Mouse (Mus musculus) intestine, embryonic 16.5 days (tissue): ENCODE data around the gene Tgfbr2. TPM values are rescaled to one million over a fixed set of nuclear protein-coding genes. Genes with fewer than 3 reads are reported as not detected.
"Not testable (repeated sequence)": the region's sequence is repeated elsewhere in the genome, so short reads cannot be mapped to it uniquely, and the experiment has no call there.

Source experiments
- ATAC-seq: fragments of 200-750 bp; cut with Nextera tagmentation; 2 replicates; pipeline ENCODE4 v1.8.0; 2017; ENCODE audit warnings: moderate TSS enrichment, moderate library complexity
- H3K27ac ChIP-seq: fragments of 300-500 bp; sonication (generic); 2 replicates; pipeline ENCODE4 v1.5.1; 2014; ENCODE audit warnings: mild to moderate bottlenecking, low read length
- H3K27me3 ChIP-seq: fragments of 300-500 bp; sonication (generic); replicated peaks from 2 replicates; pipeline ENCODE4 v1.6.1; 2014; ENCODE audit warnings: low read length, control low read depth, mixed read lengths; ENCODE audit not compliant: control insufficient read depth, insufficient read depth
- H3K36me3 ChIP-seq: fragments of 300-500 bp; sonication (generic); 2 replicates; pipeline ENCODE4 v1.6.1; 2014; ENCODE audit warnings: low read length, control low read depth; ENCODE audit not compliant: control insufficient read depth, insufficient read depth
- H3K4me1 ChIP-seq: fragments of 300-500 bp; sonication (generic); 2 replicates; pipeline ENCODE4 v1.6.1; 2014; ENCODE audit warnings: low read length, control low read depth, mixed read lengths; ENCODE audit not compliant: control insufficient read depth, insufficient read depth
- H3K4me2 ChIP-seq: fragments of 300-500 bp; sonication (generic); 2 replicates; pipeline ENCODE4 v1.6.1; 2014; ENCODE audit warnings: low read depth, low read length, control low read depth
- H3K4me3 ChIP-seq: fragments of 300-500 bp; sonication (generic); 2 replicates; pipeline ENCODE4 v1.5.1; 2014; ENCODE audit warnings: mild to moderate bottlenecking, low read length
- H3K9ac ChIP-seq: fragments of 300-500 bp; sonication (generic); 2 replicates; pipeline ENCODE4 v1.6.1; 2014; ENCODE audit warnings: low read depth, low read length
- H3K9me3 ChIP-seq: fragments of 300-500 bp; sonication (generic); 2 replicates; pipeline ENCODE4 v1.6.1; 2016; ENCODE audit warnings: low read length, control low read depth; ENCODE audit not compliant: control insufficient read depth
- WGBS: fragments of 180-500 bp; shearing (Covaris S2); extraction: QIAGEN DNeasy Blood & Tissue Kit; methylation state at CpG from one replicate; pipeline ENCODE4 v1.1.7; 2014; 5-methylcytosine and 5-hydroxymethylcytosine counted together
- polyA plus RNA-seq: library from polyadenylated mRNA; unstranded; fragments of >200 nt; fragmentation: Nextera tagmentation; extraction: Ambion mirVana; gene quantifications from 2 replicates; pipeline ENCODE4 v1.2.1, GENCODE M21; 2015

Gene Tgfbr2
- polyA plus RNA-seq, 1 experiment from 2014 or later: 23.6 TPM

DNA sequence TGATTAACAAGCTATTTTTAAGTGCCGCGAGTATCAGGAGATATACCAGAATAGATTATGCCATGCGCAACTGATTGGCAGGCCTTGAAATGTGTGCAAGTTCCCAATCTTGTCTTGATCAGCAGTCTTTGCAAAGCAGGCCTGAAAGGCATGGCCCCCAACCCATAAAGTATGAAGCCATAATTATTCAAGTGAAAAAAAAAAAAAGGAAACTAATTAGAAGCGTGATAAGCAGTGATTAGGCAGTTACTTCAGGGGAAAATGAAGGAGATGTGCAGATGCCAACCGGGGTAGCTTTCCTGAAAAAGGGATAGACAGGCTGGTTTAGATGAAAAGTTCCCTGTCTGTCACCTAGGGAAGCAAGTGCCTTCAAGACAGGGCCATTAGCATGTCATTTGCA is 91.9 kb downstream of the Tgfbr2 start:
- Histone ChIP-seq H3K9me3 (no peaks in the 10 kb centered on the region), H3K27ac (no peak overlapping the region), H3K4me2 (no peak overlapping the region), H3K4me3 (no peak overlapping the region), H3K9ac (no peak overlapping the region), H3K4me1 (no peaks in the 10 kb centered on the region), H3K36me3 (no peaks in the 10 kb centered on the region), H3K27me3 (no peaks in the 10 kb centered on the region)
- WGBS: 84% methylated on average over 5 of the region's 5 CpGs
- no peak for ATAC-seq

DNA sequence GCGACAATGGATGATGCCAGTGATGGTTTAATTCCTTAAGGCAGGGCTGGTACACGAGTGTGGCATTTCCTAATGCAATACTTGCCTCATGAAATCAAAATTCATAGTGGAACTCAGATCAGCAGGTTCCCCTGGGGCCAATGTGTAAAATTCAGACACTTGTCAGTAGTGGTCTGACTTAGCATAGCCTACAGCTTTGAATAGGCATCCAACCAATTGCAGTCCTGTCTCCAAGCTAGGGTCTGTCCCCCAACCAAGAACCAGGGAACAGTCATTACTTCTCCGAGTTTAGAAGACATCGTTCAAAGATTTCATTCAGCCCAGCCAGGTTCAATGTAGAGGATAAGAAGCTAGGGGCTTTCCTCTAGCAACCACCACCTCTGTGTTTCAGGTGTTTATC is 93.4 kb downstream of the Tgfbr2 start:
- ATAC-seq: no peak
- H3K9me3 ChIP-seq: no peaks in the 10 kb centered on the region
- no peaks in the 10 kb centered on the region for H3K36me3 ChIP-seq
- WGBS: 87% methylated on average over 4 of the region's 4 CpGs
- no peak overlapping the region for H3K9ac ChIP-seq
- no peaks in the 10 kb centered on the region for H3K27me3 ChIP-seq
- no peak overlapping the region for H3K27ac ChIP-seq
- no peaks in the 10 kb centered on the region for H3K4me1 ChIP-seq
- no peak overlapping the region for H3K4me2 ChIP-seq
- H3K4me3 ChIP-seq: no peak overlapping the region

DNA sequence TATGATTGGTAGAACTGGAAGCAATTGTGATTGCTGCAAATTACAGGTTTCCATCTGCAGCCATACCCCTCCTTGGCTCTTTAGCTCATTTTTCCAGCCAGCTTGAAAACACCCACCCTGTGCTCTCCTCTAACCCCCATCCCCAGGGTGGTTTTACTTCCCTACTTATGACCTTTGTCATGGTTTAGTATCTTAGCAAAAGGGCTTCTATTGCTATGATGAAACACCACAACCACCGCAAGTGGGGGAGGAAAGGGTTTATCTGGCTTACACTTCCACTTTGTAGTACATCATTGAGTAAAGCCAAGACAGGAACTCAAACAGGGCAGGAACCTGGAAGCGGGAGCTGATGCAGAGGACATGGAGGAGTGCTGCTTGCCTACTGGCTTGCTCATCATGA is 97.7 kb downstream of the Tgfbr2 start:
- no peaks in the 10 kb centered on the region for H3K9me3 ChIP-seq
- no peaks in the 10 kb centered on the region for H3K36me3 ChIP-seq
- no peaks in the 10 kb centered on the region for H3K4me1 ChIP-seq
- H3K27ac ChIP-seq: no peak overlapping the region
- WGBS: 87% methylated on average over 2 of the region's 2 CpGs
- H3K4me2 ChIP-seq: no peak overlapping the region
- ATAC-seq: no peak
- no peaks in the 10 kb centered on the region for H3K27me3 ChIP-seq
- H3K4me3 ChIP-seq: no peak overlapping the region
- H3K9ac ChIP-seq: no peak overlapping the region

DNA sequence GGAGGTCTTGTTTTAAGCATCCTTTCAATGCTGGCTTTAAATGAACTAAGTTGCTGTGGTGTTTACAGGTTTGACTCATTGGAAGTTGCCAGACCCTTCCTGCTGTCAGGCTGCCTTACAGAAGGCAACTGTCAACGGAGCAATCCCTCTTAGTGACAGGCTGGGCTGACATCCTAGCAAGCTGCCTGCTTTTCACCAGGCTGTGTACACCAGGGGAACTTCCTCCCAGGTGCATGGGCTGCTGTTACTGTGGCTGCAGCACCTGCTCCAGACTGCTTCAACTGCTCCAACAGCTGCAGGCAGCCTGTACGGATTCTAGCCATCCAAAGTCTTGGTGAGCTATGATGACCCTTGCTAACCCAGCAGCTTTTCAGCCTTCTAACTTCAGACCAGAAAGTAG is 98.2 kb downstream of the Tgfbr2 start:
- Histone ChIP-seq H3K4me3 (no peak overlapping the region), H3K9ac (no peak overlapping the region), H3K27ac (no peak overlapping the region), H3K4me2 (no peak overlapping the region), H3K9me3 (no peaks in the 10 kb centered on the region), H3K4me1 (no peaks in the 10 kb centered on the region), H3K36me3 (no peaks in the 10 kb centered on the region), H3K27me3 (no peaks in the 10 kb centered on the region)
- ATAC-seq: no peak
- WGBS: 55% methylated on average over 2 of the region's 2 CpGs

DNA sequence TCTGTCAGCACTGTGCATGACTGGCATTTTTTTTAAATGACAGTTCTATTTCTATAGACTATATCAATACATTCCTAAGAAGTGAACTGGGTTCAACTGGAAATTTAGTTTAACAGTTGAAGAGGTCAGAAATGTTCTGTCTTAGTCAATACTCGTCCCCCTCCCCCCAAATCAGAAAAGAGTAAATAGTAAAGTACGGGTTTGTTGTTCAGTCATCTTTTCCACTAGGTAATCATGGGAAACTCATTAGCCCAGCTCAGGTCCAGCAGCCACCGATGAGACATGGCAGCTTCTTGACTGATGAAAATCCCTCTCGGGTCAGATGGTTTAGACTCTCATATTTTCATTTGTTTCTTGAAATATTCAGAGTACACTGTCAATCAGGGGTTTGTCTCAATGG is 99.0 kb downstream of the Tgfbr2 start:
- 83% methylated on average over 4 of the region's 4 CpGs for WGBS
- no peaks in the 10 kb centered on the region for H3K9me3 ChIP-seq
- no peak overlapping the region for H3K4me2 ChIP-seq
- H3K4me3 ChIP-seq: no peak overlapping the region
- ATAC-seq: no peak
- no peak overlapping the region for H3K27ac ChIP-seq
- no peaks in the 10 kb centered on the region for H3K4me1 ChIP-seq
- no peaks in the 10 kb centered on the region for H3K36me3 ChIP-seq
- H3K9ac ChIP-seq: no peak overlapping the region
- H3K27me3 ChIP-seq: no peaks in the 10 kb centered on the region

GRCm38 (mm10) chr9:116071561-116071960 is 103.6 kb downstream of the Tgfbr2 start:
- H3K4me2 ChIP-seq, H3K4me1 ChIP-seq, H3K36me3 ChIP-seq, ATAC-seq, H3K4me3 ChIP-seq, H3K9me3 ChIP-seq, H3K9ac ChIP-seq, H3K27ac ChIP-seq, H3K27me3 ChIP-seq: not testable (repeated sequence)
- 97% methylated on average over 1 of the region's 1 CpGs for WGBS

GRCm38 (mm10) chr9:116064774-116065173 is 110.4 kb downstream of the Tgfbr2 start:
- H3K36me3 ChIP-seq: no peaks in the 10 kb centered on the region
- H3K4me1 ChIP-seq: no peaks in the 10 kb centered on the region
- H3K27ac ChIP-seq: no peak overlapping the region
- ATAC-seq: no peak
- WGBS: 85% methylated on average over 17 of the region's 17 CpGs
- H3K4me3 ChIP-seq: no peak overlapping the region
- no peak overlapping the region for H3K4me2 ChIP-seq
- H3K9me3 ChIP-seq: no peaks in the 10 kb centered on the region
- H3K9ac ChIP-seq: no peak overlapping the region
- no peaks in the 10 kb centered on the region for H3K27me3 ChIP-seq

DNA sequence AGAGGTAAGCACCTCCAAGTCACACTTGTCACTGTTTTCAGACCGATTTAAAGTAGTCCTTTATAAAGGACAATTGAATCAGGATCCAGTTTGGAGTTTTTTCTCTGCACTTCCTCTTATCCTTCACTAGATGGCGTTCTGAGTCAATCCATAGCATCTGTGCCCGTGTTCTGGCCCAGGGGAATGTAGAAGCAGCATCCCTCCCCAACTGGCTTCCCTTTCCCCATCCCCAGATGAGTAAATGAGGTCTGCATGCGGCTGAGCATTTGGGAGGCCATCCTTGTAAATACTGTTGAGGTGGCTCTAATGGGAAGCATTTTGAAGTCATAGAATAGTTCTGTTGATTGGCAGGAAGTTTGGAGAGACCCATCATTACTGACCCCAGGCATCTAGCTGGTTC is 114.5 kb downstream of the Tgfbr2 start:
- H3K4me3 ChIP-seq: no peak overlapping the region
- no peak overlapping the region for H3K4me2 ChIP-seq
- 13% methylated on average over 4 of the region's 4 CpGs for WGBS
- no peaks in the 10 kb centered on the region for H3K4me1 ChIP-seq
- H3K27ac ChIP-seq: no peak overlapping the region
- no peak for ATAC-seq
- H3K9ac ChIP-seq: no peak overlapping the region
- H3K9me3 ChIP-seq: no peaks in the 10 kb centered on the region
- H3K27me3 ChIP-seq: no peaks in the 10 kb centered on the region
- H3K36me3 ChIP-seq: no peaks in the 10 kb centered on the region

DNA sequence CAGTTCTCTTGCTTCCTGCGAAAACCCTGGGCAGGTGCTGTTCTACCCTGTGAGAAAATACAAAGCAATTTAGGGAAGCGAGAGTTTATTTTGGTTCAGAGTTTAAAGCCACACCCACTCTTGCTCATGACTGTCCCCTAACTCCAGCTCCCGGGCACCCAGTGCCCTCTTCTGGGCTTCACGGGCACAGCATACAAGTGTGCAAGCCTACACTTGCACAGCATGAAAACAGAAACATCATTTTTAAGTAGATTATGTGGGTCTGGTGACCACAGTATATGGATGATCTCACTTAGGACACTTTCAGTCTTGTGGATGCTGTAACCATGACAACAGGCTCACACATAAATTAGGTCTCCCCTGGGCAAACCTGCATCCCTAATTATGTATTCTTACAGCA is 116.0 kb downstream of the Tgfbr2 start:
- WGBS: 60% methylated on average over 4 of the region's 4 CpGs
- Histone ChIP-seq H3K9me3 (no peaks in the 10 kb centered on the region), H3K27me3 (no peaks in the 10 kb centered on the region), H3K36me3 (no peaks in the 10 kb centered on the region), H3K4me1 (no peaks in the 10 kb centered on the region), H3K27ac (no peak overlapping the region), H3K4me2 (no peak overlapping the region), H3K9ac (no peak overlapping the region), H3K4me3 (no peak overlapping the region)
- ATAC-seq: no peak

- Histone ChIP-seq H3K4me1 (no peaks in the 10 kb centered on the region), H3K27me3 (no peaks in the 10 kb centered on the region), H3K27ac (no peak overlapping the region), H3K9ac (no peak overlapping the region), H3K36me3 (no peaks in the 10 kb centered on the region), H3K9me3 (no peaks in the 10 kb centered on the region), H3K4me2 (no peak overlapping the region), H3K4me3 (no peak overlapping the region)
- ATAC-seq: no peak
- 94% methylated on average over 4 of the region's 4 CpGs for WGBS
Observed at GRCm38 (mm10) chr9:116058475-116058874, 116.7 kb downstream of the Tgfbr2 start.
